Mouse (Mus musculus): ENCODE results near the gene Lrrc66.
A peak's percentile ranks its signal among the peaks of the same experiment; 100 is the strongest.
"Not testable (repeated sequence)": the region's sequence is repeated elsewhere in the genome, so short reads cannot be mapped to it uniquely, and the experiment has no call there.

Lrrc66 gene

DNA sequence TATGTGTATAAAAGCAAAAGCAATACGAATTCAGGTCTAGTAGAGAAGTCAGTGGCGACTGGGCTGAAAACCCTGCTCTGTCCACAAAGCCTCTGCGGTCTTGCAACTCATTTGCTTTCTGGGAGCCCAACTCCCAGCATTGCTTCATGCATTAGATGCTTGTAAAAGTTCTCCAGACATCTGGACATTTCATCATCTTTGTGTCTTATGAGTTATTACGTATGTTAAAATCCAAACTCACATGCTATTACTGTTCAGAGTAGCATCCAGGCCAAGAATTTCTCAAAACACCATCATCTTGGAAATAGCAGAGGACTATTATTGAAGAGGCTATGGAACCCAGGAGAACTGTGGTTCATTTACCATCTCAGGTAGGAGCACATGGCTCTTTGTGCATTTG is 21.3 kb downstream of the Lrrc66 start:
- DNase-seq, result no peak

- no peak for DNase-seq
Measured at GRCm38 (mm10) chr5:73604964-73605363, 27.4 kb downstream of the Lrrc66 start.

- no peak for DNase-seq
Measured at GRCm38 (mm10) chr5:73604542-73604941, 27.8 kb downstream of the Lrrc66 start.

GRCm38 (mm10) chr5:73602865-73603264 is 29.5 kb downstream of the Lrrc66 start:
- no peak for DNase-seq

DNA sequence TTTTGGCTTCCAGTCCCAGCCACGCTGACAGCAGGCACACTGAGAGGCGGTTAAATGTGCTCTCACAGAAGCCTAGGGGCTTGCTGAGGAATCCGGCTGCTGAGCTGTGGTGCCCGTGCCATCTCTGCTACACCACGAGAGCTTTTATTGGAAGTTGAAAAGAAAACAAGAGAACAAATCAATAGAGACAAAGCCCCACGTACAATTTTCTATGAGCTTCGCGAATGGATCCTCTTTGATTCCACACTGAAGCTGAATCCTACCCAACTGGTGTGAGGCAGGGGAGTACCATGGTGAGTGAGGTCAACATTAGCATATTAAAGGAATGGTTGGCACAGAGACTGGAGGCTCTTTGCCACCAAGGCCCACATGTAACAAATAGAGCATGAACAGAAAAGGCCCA is 31.0 kb downstream of the Lrrc66 start:
- no peak for DNase-seq

DNA sequence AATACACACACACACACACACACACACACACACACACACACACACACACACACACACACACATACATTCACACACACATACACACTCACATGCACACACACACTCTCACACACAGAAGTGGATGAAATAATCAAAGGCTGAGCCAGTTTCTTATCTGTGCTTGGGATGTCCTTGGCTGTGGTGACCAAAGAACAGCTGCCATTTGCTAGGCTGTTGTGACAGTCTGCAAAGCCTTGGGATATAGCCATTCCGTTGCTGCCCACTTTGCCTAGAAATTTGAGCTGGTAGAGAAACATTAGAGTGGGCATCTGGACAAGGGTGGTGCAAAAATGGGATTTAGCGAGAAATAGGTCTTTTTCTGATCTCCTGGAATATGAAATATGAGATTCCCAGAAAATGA is 32.3 kb downstream of the Lrrc66 start:
- no peak for DNase-seq

DNA sequence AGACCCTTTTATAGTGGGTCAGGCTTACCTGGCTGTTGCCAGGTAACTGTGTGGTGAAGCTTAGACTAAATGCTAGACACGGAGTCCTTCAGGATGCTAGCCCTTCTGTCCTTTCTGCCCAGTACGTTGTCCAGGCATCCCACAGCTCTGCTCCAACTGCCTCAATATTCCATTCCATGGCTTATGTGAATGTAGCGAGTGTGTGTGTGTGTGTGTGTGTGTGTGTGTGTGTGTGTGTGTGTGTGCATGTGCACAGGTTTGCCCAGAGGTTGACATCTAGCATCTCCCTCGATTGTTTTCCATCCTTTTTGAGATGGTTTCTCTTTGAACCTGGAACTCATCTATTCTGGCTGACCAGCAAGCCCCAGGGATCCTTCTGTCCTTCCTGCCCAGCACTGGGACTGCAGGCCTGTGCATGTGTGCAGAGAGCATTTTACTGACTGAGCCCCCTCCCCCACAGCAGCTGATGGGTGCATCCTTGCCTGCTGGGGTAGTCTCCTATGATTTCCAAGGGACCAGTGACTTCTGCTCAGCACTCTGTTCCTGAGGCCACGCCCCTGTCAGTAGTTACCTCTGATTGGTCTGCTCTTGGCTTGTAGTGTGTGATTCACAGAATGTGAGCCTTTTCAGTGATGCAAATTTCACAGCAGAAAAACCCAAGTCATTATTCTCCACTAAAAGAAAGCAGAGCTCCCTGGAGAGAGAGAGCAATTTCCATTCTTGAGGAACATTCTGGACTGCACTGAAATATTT is 33.2 kb downstream of the Lrrc66 start:
- no peak for DNase-seq

GRCm38 (mm10) chr5:73587119-73587518 is 45.2 kb downstream of the Lrrc66 start:
- no peak for DNase-seq

- DNase-seq, result no peak
Measured at GRCm38 (mm10) chr5:73586597-73586996, 45.7 kb downstream of the Lrrc66 start.

DNA sequence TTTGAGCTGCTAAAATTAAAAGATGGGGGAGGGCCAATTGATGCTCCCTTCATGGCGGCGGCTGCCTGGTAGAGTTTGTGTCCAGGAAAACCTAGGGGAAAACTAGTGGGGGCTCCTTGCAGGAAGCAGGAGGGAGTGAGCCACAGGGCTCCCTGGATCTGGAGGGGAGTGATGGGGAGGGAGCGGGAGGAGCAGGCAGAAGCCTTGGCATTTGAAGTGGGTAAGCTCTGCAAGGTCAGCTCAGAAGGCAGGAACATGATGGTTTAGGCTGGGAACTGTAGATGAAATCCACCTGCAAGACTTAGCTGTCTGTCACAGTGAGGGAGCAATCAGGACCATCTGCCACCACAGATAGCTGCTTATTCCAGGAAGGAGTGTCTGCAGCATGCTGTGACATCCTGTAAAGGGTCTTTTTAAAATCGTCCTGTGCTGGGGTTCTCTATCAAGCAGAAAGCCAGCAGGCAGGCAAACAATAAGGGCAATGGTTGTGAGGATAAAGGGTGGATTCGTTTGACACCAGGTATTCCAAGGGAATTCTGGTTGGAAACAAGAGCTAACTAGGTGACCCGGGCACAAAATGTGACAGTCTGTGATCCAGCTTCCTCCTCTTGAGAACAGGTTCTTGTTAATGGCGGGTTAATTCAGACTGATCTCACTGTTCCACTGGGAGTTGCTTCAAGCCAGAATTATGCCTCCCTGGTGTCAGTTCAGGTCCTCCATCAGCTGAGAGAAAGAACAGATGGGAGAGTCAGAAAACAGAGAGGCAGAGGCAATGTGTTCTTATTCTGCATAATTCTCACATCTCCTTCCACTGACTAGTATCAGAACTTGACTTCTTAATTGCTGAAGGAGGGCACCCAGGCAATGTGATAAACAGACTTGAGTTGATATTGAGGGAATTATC is 46.9 kb downstream of the Lrrc66 start:
- peak; percentile 12 for DNase-seq

- DNase-seq, result not testable (repeated sequence)
Measured at GRCm38 (mm10) chr5:73584011-73584410, 48.3 kb downstream of the Lrrc66 start.

GRCm38 (mm10) chr5:73578131-73578530 is 54.2 kb downstream of the Lrrc66 start:
- no peak for DNase-seq

DNA sequence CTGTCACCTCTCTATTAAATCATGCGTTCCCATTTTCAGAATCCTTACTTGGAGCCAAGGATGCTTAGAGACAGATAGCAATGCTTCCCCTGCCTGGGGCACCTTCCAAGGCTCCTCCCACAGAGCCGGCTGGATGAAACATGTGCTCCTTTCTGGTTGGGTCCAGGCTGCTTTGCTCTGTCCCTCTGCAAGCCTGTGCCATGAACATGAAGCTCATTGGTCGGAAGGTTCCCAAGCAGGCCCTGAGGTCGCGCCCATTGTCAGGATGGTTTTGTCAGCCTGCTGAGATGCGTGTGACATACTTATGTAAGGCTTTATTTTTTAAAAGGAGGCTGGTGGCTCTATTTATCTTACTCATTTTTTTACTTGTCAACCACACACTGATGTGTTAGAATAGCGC is 55.6 kb downstream of the Lrrc66 start:
- no peak for DNase-seq

DNA sequence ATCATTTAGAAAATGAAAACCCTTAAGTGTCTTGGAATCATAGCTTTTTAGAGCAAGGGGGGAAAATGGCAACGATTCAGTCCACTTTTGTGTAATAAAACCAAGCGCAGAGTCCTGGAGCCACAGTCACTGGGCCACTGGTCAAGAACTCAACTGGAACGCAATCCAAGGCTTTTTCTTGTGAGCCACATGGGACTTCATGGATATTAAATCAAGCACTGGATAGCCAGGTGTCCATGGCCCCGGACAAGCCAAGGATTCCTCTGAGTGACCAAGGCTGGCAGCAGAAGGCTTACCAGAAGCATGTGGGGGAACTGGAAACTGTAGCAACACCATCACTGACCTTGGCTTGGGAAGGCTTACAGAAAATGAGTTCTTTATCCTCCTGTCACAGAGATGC is 57.7 kb downstream of the Lrrc66 start:
- no peak for DNase-seq

GRCm38 (mm10) chr5:73573789-73574188 is 58.5 kb downstream of the Lrrc66 start:
- no peak for DNase-seq

DNA sequence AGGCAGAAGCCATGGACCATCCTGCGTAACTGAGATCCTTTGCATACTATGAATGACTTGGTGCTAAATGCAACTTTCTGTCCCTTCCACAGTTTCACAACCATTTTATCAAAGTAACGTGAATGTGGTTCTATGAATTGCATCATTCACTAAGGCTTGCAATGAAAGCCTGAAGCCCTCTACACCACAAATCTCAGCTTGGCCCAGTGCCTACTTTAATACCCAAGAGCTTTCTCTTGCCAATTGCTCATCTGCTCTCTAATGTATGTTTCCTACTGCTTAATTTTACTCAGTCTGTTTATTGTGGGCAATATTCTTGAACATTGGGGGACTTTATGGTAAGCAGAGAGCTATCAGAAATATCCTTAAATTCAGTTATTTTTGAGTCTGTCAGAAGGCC is 59.5 kb downstream of the Lrrc66 start:
- no peak for DNase-seq

- no peak for DNase-seq
Measured at GRCm38 (mm10) chr5:73571395-73572156, 60.8 kb downstream of the Lrrc66 start.

- no peak for DNase-seq
Measured at GRCm38 (mm10) chr5:73569181-73569580, 63.1 kb downstream of the Lrrc66 start.

GRCm38 (mm10) chr5:73566892-73567291 is 65.4 kb downstream of the Lrrc66 start:
- DNase-seq, result no peak

- no peak for DNase-seq
Measured at GRCm38 (mm10) chr5:73566119-73566518, 66.2 kb downstream of the Lrrc66 start.

GRCm38 (mm10) chr5:73564038-73564437 is 68.3 kb downstream of the Lrrc66 start:
- no peak for DNase-seq

DNA sequence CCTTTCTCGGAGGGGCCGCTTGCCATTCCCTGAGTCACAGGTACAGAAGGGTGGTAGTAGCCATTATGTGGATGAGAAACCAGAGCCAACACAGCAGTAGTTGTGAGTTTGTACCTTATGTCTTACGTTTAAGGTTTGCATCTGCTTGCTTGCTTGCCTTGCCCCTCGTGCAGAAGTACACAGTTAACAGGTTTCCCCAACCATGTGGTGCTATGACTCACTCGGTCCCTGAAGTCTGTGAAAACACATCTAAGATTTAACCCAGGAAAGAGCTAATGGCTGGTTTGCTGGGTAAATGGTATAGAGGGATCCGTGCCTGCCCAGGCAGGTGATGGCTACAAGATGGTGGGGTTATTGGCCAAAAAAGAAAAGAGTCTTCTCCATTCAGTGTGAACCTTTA is 73.6 kb downstream of the Lrrc66 start:
- no peak for DNase-seq

- DNase-seq, result no peak
Measured at GRCm38 (mm10) chr5:73556733-73557425, 75.4 kb downstream of the Lrrc66 start.
